Mouse (Mus musculus): ENCODE results near the gene Lin7c.

DNA sequence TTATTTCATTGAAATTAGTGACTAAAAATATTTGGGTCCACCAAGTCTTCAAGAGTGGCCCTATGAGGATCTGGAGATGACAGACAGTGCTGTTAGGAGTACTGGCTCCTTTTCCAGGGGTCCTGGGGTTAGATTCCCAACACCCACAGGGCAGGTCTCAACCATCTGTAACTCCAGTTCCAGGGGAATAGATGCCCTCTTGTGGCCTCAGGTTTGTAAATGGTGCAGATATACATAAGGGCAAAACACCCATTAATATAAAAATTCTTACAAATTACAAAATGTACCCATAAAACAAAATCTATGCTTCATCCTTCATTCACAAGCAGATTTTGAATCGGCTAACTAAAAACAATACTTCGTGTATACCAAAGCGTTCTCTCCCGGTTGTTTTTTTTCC is 585 bp upstream of the Lin7c start:
- no peak for TF ChIP-seq POLR2A (IDR thresholded peaks at IDR 0.05; ENCODE audit: borderline replicate concordance, control insufficient read depth, low read depth, low read length)
- no peak for TF ChIP-seq CTCF (IDR thresholded peaks at IDR 0.05; ENCODE audit: control insufficient read depth, insufficient read depth, low read length)

Measured in bone marrow, adult 2 months (tissue).